Mouse (Mus musculus) neutrophil, adult 5-6 weeks (primary cell): ENCODE measurements around the gene Cdc20b. TPM values are rescaled to one million over a fixed set of nuclear protein-coding genes. Genes with fewer than 3 reads are reported as not detected.

Experiments used
- ATAC-seq: fragments of 151-379, 151-347 bp; 2 replicates; pipeline ENCODE4 v1.8.0; 2017; ENCODE audit warnings: mild to moderate bottlenecking, moderate TSS enrichment; ENCODE audit not compliant: insufficient number of reproducible peaks, poor library complexity, low FRiP score, severe bottlenecking; ENCODE audit errors: extremely low read depth
- total RNA-seq: library from RNA; stranded (forward); fragments of 200-1000 nt; gene quantifications from 2 replicates; pipeline ENCODE4 v1.2.3, GENCODE M21; 2017

Gene Cdc20b
- 0.49 TPM in 1 of 2 replicates, not detected in the other for total RNA-seq

DNA sequence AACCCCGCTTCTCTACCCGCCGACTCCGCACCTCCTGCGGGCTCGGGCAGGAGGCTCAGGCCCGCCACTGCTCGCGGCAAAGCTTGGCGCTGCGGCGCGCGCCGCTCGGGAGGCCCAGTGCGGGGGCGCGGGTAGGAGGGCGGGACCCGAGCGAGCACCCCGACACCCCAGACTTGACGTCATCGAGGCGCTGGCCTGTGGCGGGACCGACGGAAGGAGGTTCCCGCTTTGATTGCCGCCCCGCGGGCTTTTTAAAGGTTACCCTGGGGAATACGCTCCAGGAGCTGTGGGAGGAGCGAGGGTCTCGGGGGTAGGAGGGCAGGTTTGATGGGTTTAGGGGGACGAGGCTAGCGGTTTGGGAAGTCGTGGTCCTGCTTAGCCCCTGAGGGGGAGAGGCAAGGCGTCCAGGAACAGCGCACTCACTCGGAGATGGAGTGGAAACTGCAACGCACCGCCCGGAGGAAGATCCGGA, at the start of gene Cdc20b:
TSS of gene Cdc20b (plus strand) at position 162 of the 472 bp plus-strand sequence.
- peak; percentile 55 for ATAC-seq

DNA sequence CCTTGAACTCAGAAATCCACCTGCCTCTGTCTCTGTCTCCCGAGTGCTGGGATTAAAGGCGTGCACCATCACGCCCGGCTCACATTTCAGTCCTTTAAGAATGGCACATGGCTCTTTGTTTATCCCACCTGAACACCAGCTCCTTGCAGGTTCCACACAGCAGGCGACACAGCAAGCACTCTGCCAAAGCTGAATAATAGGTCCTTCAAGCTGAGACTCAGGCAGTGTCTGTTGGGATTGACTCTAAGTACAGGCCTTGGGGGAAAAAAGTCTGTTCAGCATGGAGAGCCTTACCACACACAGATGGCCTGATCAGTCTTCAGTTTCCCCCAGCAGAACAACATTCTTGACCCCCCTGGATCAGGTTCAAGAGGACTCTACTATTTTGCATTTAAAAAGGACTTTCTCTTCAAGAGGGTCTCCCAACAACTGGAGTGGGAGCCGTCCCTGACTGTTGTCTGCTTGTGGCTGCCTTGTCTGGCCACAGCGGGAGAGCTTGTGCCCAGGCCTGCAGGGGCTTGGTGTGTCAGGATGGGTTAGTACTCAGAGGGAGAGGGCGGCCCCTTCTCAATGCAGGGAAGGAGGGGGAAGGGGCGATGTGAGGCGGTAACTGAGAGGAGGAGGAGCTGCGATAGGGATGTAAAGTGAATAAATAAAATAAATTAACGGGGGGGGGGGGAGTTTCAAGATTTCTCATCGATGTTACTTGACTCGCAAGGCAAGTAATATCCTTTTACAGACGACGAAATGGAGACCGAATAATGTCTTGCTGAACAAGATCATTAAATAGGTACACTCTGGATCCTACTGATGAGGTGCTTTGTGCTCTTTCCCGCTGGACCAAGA, 49.1 kb upstream of the Cdc20b start:
- no peak for ATAC-seq

GRCm38 (mm10) chr13:112986451-112986950, 48.4 kb upstream of the Cdc20b start:
- no peak for ATAC-seq

DNA sequence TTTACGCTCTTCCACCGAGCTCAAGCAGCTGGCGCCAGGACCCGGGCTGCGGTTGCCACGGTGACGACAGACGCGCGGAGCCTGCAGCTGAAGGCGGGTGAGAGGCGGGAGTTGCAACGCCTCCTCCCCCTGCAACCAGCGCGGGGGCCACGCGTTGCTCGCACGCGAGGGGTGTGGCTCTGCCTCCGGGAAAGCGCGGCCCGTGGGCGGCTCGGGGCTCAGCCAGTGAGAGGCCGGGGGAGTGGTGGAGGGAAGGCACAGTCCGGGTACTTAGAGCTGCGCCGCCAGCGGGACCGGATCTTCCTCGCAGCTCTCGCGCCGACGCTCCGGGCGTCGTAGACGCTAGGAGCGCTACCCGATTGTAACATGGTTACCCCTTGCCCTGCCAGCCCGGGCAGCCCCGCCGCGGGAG, 47.4 kb upstream of the Cdc20b start, which contains the start of gene Ccno:
TSS of gene Ccno (plus strand) at position 271 of the 412 bp plus-strand sequence.
- ATAC-seq, result peak; percentile 91

GRCm38 (mm10) chr13:112987991-112988390, 46.9 kb upstream of the Cdc20b start:
- no peak for ATAC-seq

DNA sequence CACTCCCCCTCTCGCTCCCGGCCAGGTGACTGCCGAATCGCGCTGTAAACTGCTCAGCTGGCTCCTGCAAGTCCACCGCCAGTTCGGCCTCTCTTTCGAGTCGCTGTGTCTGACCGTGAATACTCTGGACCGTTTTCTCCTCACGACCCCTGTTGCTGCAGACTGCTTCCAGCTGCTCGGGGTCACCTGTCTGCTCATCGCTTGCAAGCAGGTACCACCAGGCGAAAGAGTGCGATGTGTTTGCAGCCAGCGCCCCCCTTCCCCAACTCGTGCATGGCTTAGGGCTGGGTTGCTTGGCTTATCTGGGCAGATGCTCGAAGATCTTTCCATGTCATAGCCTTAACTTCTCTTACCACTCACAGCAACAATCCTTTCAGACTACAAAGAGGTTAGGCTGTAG, 46.0 kb upstream of the Cdc20b start:
- no peak for ATAC-seq

- ATAC-seq, result no peak
Observed at GRCm38 (mm10) chr13:112989541-112989940, 45.4 kb upstream of the Cdc20b start.

- ATAC-seq, result no peak
Observed at GRCm38 (mm10) chr13:112990346-112990745, 44.6 kb upstream of the Cdc20b start.

DNA sequence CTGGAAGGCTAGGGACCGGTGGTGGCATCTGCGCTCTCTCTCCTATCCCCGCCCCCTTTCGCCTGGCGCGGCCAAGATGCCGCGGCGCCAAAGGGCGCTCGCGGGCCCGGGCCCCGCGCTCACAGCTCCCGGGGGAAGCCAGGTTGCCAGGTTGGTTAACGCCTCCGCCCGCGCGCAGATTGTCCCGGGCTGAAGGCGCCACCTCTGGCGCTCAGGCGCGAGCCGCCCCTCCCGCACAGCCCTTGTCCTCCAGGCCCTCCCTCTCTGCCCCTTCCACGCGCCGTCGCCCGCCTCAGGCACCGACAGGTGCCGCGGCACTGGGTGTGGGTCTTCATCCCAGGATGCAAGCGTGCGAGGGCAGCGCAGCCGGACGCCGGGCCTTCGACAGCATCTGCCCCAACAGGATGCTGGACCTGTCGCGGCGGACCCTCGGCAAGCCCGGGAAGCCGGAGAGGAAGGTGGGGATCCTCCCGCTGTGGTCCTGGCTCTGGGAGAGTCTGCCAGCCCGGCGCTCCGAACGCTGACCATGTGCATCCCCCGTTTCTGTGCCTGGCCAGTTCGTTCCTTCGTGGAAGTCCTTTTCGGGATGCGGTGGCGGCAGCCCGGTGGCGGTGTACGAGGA, 41.3 kb upstream of the Cdc20b start, which contains the start of gene Mcidas:
TSS of gene Mcidas (plus strand) at position 315 of the 622 bp plus-strand sequence.
- ATAC-seq, result no peak

DNA sequence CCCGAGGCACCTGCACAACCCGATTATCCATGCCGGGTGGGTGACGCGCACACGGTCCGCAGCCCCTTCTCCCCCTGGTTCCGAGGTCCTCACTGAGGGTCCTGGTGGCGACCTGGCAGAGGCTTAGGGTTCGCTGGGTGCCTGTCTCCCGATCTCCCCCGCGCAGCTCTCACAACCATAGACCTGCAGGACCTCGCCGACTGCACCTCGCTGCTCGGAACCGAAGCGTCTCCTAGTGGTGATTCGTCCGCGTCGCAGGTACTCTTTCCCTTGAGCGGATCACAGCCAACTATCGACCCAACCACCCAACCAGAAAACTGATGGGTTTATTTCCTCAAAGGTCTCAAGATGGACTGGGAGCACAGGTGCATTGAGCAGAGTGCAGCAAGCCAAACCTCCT, 40.7 kb upstream of the Cdc20b start:
- peak; percentile 82 for ATAC-seq

- ATAC-seq, result no peak
Observed at GRCm38 (mm10) chr13:112996407-112996806, 38.5 kb upstream of the Cdc20b start.

DNA sequence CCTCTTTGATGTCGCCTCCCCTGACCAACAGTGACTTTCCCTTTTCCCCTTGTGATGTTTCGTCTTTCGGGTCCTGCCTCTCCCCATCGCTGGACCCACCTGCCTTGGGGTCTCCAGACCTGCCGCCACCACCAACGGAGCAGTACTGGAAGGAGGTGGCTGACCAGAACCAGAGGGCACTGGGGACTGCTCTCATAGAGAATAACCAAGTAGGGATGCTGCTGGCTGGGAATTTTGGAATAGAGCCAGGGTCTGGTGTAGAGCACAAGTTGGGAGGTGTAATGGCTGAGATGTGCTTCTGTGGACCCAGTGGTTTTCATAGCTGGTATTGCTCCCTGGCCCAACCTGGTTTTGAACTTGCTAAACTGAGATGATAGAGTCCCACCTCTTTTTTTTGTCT, 37.5 kb upstream of the Cdc20b start:
- ATAC-seq, result no peak

- ATAC-seq, result no peak
Observed at GRCm38 (mm10) chr13:112998427-112999201, 36.3 kb upstream of the Cdc20b start.

DNA sequence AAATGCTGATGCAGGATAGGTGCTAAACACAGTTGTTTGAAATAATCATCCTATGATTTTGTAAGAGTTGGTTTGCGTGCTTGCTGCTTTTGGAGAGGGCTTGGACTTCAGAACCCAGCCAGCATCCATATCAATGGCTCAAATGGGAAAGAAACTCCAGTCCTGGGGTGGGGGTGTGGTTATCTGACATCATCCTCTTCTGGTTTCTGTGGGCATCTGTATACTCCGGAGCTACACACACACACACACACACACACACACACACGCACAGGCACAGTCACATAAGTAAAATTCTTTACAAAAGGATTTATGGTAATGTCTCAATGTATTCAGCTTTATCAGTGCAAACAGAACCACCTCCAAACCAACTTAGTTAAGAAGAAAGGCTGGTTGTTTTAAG, 34.8 kb upstream of the Cdc20b start:
- no peak for ATAC-seq

DNA sequence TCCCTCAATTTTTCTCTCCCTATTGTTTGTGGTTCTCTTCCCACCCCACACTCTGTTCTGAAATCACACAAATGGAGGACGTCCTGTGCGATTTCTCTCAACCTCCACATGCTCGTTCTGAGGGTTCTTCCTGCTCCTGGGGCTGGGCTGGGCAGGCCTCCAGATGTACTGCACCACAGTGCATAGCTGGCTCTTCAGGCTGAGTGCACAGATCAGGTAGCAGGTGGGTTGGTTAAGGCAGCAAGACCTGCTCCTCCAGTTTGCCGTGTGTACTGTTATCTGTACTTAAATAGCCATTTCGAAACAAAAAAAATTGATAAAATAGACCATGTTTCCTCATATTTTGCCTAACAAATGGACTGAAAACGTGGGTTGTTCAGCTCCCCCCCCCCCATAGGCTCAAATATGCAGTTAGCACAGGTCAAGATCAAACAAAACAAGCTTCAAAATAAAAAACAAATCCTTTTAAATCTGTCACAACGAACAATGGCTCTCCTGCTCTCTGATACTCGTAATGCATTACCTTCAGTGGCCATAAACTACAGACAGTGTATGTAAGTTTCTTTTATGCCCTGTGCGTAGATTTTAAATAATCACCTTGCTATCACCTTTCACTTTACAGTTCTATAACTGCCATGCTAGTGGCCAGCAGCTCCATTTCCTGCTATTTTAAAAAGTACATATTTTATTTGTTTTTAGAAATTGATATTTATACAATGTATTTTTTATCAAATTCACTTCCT, 34.2 kb upstream of the Cdc20b start:
- no peak for ATAC-seq

GRCm38 (mm10) chr13:113012683-113013082, 22.2 kb upstream of the Cdc20b start:
- no peak for ATAC-seq

DNA sequence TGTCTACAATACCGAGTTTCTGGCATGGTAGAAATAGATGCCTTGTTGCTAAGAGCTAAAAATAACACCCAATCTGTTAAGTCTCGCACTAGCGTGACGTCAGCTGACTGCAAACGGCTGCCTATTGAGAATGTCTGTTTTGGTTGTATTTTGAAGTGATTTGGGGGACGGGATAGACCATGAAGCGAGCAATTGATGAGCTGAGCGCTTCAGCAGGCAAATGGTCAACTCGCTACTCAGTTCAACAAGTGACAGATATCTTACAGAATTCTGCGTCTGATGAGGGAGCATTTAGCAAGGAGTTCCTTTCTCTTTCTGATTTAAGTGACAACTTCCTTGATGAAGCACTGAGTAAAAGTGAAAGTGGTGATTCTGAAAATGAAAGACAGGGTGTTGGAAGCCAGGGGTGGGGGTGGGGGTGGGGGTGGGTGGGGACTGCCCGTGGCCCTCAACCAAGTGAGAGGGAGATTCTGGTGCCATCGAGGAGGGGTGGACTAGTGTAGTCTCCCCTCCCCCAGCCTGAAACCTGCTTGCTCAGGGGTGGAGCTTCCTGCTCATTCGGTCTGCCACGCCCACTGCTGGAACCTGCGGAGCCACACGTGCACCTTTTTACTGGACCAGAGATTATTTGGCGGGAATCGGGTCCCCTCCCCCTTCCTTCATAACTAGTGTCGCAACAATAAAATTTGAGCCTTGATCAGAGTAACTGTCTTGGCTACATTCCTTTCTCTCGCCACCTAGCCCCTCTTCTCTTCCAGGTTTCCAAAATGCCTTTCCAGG, 21.5 kb upstream of the Cdc20b start:
- peak; percentile 71 for ATAC-seq

- ATAC-seq, result no peak
Observed at GRCm38 (mm10) chr13:113021521-113021920, 13.4 kb upstream of the Cdc20b start.
